Mouse (Mus musculus): ENCODE measurements around the gene Epc2. TPM values are rescaled to one million over a fixed set of nuclear protein-coding genes. Genes with fewer than 3 reads are reported as not detected.
A peak's percentile ranks its signal among the peaks of the same experiment; 100 is the strongest.

Gene Epc2
- polyA plus RNA-seq, 1 experiment = 3.9 TPM

DNA sequence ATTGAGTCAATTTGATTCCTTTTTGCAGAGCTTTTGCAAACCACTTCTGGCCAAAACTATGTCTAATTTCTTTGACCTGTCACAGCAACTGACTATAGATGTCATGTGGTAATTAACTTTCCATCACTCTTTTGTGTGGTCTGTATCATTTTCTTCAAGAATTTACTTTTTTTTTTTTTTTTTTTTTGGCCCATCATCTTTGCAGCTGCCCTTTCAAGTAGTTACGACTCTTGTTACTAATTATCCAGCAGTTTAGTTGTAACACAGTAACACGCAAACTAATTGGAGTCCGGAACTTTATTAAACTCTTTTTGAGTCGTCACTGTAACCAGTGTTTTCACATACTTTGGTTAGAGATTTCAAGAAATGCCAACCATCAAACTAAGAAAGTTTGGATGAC is 819 bp upstream of the Epc2 start:
- H3K4me1 ChIP-seq (ENCODE audit: control insufficient read depth, insufficient read depth, insufficient read length, low read length) = 0 out of 2 replicates have a peak, but pooled peaks cover 1% of the 10 kb centered on the region
- H3K27ac ChIP-seq (ENCODE audit: insufficient read depth, low read depth, low read length) = 0 out of 2 replicates have a peak overlapping the region, but pooled peaks have one; percentile 63
- no peak for TF ChIP-seq POLR2A (IDR thresholded peaks at IDR 0.05; ENCODE audit: low read depth, low read length)
- WGBS = 4% methylated on average over 4 of the region's 4 CpGs
- H3K4me3 ChIP-seq (ENCODE audit: low read depth, low read length) = peak overlapping the region; percentile 89
- no peaks in the 10 kb centered on the region for H3K36me3 ChIP-seq (ENCODE audit: control insufficient read depth, insufficient read depth, low read length)
- H3K27me3 ChIP-seq (ENCODE audit: control insufficient read depth, insufficient read depth, low read length) = no peaks in the 10 kb centered on the region

DNA sequence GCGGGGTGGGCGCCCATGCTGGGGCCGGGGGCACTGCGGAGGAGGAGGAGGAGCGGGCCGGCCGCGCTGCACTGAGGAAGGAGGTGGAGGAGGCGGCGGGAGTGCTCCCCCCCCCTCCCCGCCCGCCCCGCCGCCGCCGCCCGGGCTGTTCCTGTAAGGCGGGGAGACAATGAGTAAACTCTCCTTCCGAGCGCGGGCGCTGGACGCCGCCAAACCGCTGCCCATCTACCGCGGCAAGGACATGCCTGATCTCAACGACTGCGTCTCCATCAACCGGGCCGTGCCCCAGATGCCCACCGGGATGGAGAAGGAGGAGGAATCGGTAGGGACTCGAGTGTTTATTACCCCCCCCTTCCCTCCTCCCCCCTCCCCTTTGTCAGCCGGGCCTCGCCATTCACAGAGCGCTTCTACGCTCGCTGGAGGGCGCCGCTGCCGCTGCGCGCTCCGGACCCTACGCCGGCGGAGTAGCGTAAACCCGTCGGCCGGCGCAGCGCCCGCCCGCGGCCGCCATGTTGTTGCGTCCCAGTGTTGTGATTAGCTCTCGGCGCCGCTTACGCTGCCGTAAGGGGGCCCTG is 438 bp downstream of the Epc2 start:
- Histone ChIP-seq H3K4me3 (ENCODE audit: low read depth, low read length) (peak overlapping the region; percentile 89), H3K4me1 (ENCODE audit: control insufficient read depth, insufficient read depth, insufficient read length, low read length) (0 out of 2 replicates have a peak, but pooled peaks cover 1% of the 10 kb centered on the region), H3K36me3 (ENCODE audit: control insufficient read depth, insufficient read depth, low read length) (no peaks in the 10 kb centered on the region), H3K27me3 (ENCODE audit: control insufficient read depth, insufficient read depth, low read length) (no peaks in the 10 kb centered on the region), H3K27ac (ENCODE audit: insufficient read depth, low read depth, low read length) (peak overlapping the region; percentile 99)
- TF ChIP-seq CTCF (IDR thresholded peaks at IDR 0.05; ENCODE audit: extremely low read depth, insufficient read length, insufficient replicate concordance, low read depth, low read length) = no peak
- TF ChIP-seq POLR2A (IDR thresholded peaks at IDR 0.05; ENCODE audit: low read depth, low read length) = no peak; the same call in 1 of the 2 replicates
- WGBS = under 1% methylated on average over 52 of the region's 64 CpGs

DNA sequence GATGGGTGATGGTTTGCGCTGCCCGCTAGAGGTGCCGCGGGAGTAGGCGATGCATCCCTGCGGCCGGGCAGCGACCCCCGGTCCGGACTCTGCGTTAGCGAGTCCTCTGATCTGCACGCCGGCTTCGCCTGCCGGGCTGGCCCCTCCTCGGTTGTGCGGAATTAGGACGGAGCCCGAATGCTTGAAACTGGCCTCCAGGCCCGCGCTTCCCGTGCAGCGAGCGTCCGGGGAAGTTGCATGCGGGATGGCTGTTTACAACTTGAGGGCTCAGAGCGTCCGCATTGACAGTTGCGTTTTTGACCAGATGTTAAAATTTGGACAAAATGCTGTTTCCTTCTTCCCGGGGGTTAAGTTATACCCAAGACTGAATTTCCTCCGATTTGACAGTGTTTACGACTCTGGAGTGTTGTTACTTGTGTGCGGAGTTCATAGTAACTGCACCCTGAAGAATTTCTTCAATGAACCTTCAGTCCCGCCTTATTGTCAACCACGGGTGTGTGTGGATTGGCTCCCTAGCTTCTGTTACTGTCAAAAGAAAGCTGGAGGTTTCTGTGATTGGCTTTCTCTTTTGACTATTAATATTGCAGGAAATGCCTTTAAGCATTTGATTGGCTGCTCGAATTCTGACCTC is 1.3 kb downstream of the Epc2 start:
- Histone ChIP-seq H3K27me3 (ENCODE audit: control insufficient read depth, insufficient read depth, low read length) (no peaks in the 10 kb centered on the region), H3K27ac (ENCODE audit: insufficient read depth, low read depth, low read length) (peak overlapping the region; percentile 28), H3K36me3 (ENCODE audit: control insufficient read depth, insufficient read depth, low read length) (no peaks in the 10 kb centered on the region), H3K4me1 (ENCODE audit: control insufficient read depth, insufficient read depth, insufficient read length, low read length) (0 out of 2 replicates have a peak, but pooled peaks cover 1% of the 10 kb centered on the region), H3K4me3 (ENCODE audit: low read depth, low read length) (peak overlapping the region; percentile 89)
- TF ChIP-seq POLR2A (IDR thresholded peaks at IDR 0.05; ENCODE audit: low read depth, low read length) (no peak), CTCF (IDR thresholded peaks at IDR 0.05; ENCODE audit: extremely low read depth, insufficient read length, insufficient replicate concordance, low read depth, low read length) (no peak)
- WGBS = under 1% methylated on average over 37 of the region's 37 CpGs

GRCm38 (mm10) chr2:49457797-49458196 is 6.5 kb downstream of the Epc2 start:
- Histone ChIP-seq H3K27ac (ENCODE audit: insufficient read depth, low read depth, low read length) (no peak overlapping the region), H3K27me3 (ENCODE audit: control insufficient read depth, insufficient read depth, low read length) (no peaks in the 10 kb centered on the region), H3K4me3 (ENCODE audit: low read depth, low read length) (no peak overlapping the region), H3K4me1 (ENCODE audit: control insufficient read depth, insufficient read depth, insufficient read length, low read length) (0 out of 2 replicates have a peak, but pooled peaks cover 1% of the 10 kb centered on the region), H3K36me3 (ENCODE audit: control insufficient read depth, insufficient read depth, low read length) (no peaks in the 10 kb centered on the region)
- no peak for TF ChIP-seq CTCF (IDR thresholded peaks at IDR 0.05; ENCODE audit: extremely low read depth, insufficient read length, insufficient replicate concordance, low read depth, low read length)
- TF ChIP-seq POLR2A (IDR thresholded peaks at IDR 0.05; ENCODE audit: low read depth, low read length) = no peak
- 68% methylated on average over 2 of the region's 2 CpGs for WGBS

GRCm38 (mm10) chr2:49465672-49466222 is 14.5 kb downstream of the Epc2 start:
- Histone ChIP-seq H3K4me3 (ENCODE audit: low read depth, low read length) (no peak overlapping the region), H3K36me3 (ENCODE audit: control insufficient read depth, insufficient read depth, low read length) (no peaks in the 10 kb centered on the region), H3K27ac (ENCODE audit: insufficient read depth, low read depth, low read length) (no peak overlapping the region), H3K4me1 (ENCODE audit: control insufficient read depth, insufficient read depth, insufficient read length, low read length) (peaks cover 2% of the 10 kb centered on the region; the same call in 1 of the 2 replicates), H3K27me3 (ENCODE audit: control insufficient read depth, insufficient read depth, low read length) (no peaks in the 10 kb centered on the region)
- WGBS = 41% methylated on average over 3 of the region's 3 CpGs
- TF ChIP-seq CTCF (IDR thresholded peaks at IDR 0.05; ENCODE audit: extremely low read depth, insufficient read length, insufficient replicate concordance, low read depth, low read length) (no peak), POLR2A (IDR thresholded peaks at IDR 0.05; ENCODE audit: low read depth, low read length) (no peak)

DNA sequence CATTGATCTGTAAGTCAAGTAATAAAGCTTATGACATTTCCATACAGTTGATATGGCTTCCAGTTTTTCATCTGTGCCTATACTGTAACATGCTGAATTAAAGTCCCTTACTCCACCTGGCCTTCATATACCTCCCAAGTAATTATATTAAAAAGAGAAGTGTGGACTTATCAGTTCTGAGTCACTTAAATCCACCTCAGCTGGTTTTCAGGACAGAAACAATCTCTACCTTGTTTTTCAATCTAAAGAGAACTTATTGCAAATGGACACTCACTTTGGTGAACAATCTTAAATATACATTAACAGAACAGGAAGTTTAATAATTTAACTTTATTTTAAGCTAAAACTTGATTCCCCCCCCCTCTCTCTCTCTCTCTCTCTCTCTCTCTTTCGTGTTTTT is 15.8 kb downstream of the Epc2 start:
- no peak overlapping the region for H3K4me3 ChIP-seq (ENCODE audit: low read depth, low read length)
- TF ChIP-seq POLR2A (IDR thresholded peaks at IDR 0.05; ENCODE audit: low read depth, low read length) (no peak), CTCF (IDR thresholded peaks at IDR 0.05; ENCODE audit: extremely low read depth, insufficient read length, insufficient replicate concordance, low read depth, low read length) (no peak)
- 79% methylated on average over 1 of the region's 1 CpGs for WGBS
- no peaks in the 10 kb centered on the region for H3K36me3 ChIP-seq (ENCODE audit: control insufficient read depth, insufficient read depth, low read length)
- no peak overlapping the region for H3K27ac ChIP-seq (ENCODE audit: insufficient read depth, low read depth, low read length)
- peaks cover 8% of the 10 kb centered on the region; the same call in 1 of the 2 replicates for H3K4me1 ChIP-seq (ENCODE audit: control insufficient read depth, insufficient read depth, insufficient read length, low read length)
- H3K27me3 ChIP-seq (ENCODE audit: control insufficient read depth, insufficient read depth, low read length) = no peaks in the 10 kb centered on the region

GRCm38 (mm10) chr2:49471188-49471587 is 19.9 kb downstream of the Epc2 start:
- H3K4me3 ChIP-seq (ENCODE audit: low read depth, low read length) = no peak overlapping the region
- 68% methylated on average over 3 of the region's 3 CpGs for WGBS
- peaks cover 10% of the 10 kb centered on the region; the same call in 1 of the 2 replicates for H3K4me1 ChIP-seq (ENCODE audit: control insufficient read depth, insufficient read depth, insufficient read length, low read length)
- H3K27ac ChIP-seq (ENCODE audit: insufficient read depth, low read depth, low read length) = no peak overlapping the region
- no peaks in the 10 kb centered on the region for H3K27me3 ChIP-seq (ENCODE audit: control insufficient read depth, insufficient read depth, low read length)
- TF ChIP-seq CTCF (IDR thresholded peaks at IDR 0.05; ENCODE audit: extremely low read depth, insufficient read length, insufficient replicate concordance, low read depth, low read length) = no peak
- no peaks in the 10 kb centered on the region for H3K36me3 ChIP-seq (ENCODE audit: control insufficient read depth, insufficient read depth, low read length)

All from small intestine, adult 2 months (tissue).